Mouse (Mus musculus): ENCODE measurements around the gene Dock9.
"Not testable (repeated sequence)": the region's sequence is repeated elsewhere in the genome, so short reads cannot be mapped to it uniquely, and the experiment has no call there.

Dock9 gene

GRCm38 (mm10) chr14:121700013-121700412, 97.6 kb downstream of the Dock9 start:
- DNase-seq (ENCODE audit: low read depth) = no peak

GRCm38 (mm10) chr14:121698620-121698950, 99.1 kb downstream of the Dock9 start:
- no peak for DNase-seq (ENCODE audit: low read depth)

- DNase-seq (ENCODE audit: low read depth) = no peak
These were observed 99.7 kb downstream of the Dock9 start for GRCm38 (mm10) chr14:121697709-121698619.

GRCm38 (mm10) chr14:121697143-121697680, 100.4 kb downstream of the Dock9 start:
- no peak for DNase-seq (ENCODE audit: low read depth)

- no peak for DNase-seq (ENCODE audit: low read depth)
These were observed 101.1 kb downstream of the Dock9 start for GRCm38 (mm10) chr14:121696429-121697118.

- no peak for DNase-seq (ENCODE audit: low read depth)
These were observed 102.9 kb downstream of the Dock9 start for GRCm38 (mm10) chr14:121694706-121695105.

GRCm38 (mm10) chr14:121693991-121694594, 103.5 kb downstream of the Dock9 start:
- DNase-seq (ENCODE audit: low read depth) = no peak

- DNase-seq (ENCODE audit: low read depth) = not testable (repeated sequence)
These were observed 108.0 kb downstream of the Dock9 start for GRCm38 (mm10) chr14:121689649-121690048.

GRCm38 (mm10) chr14:121688175-121688574, 109.5 kb downstream of the Dock9 start:
- DNase-seq (ENCODE audit: low read depth) = no peak

GRCm38 (mm10) chr14:121687274-121687673, 110.4 kb downstream of the Dock9 start:
- DNase-seq (ENCODE audit: low read depth) = no peak

- DNase-seq (ENCODE audit: low read depth) = peak; percentile 26
These were observed 118.7 kb downstream of the Dock9 start for GRCm38 (mm10) chr14:121678913-121679312.

GRCm38 (mm10) chr14:121678445-121678844, 119.2 kb downstream of the Dock9 start:
- DNase-seq (ENCODE audit: low read depth) = no peak

- no peak for DNase-seq (ENCODE audit: low read depth)
These were observed 120.9 kb downstream of the Dock9 start for GRCm38 (mm10) chr14:121676596-121677330.

- no peak for DNase-seq (ENCODE audit: low read depth)
These were observed 121.5 kb downstream of the Dock9 start for GRCm38 (mm10) chr14:121676121-121676591.

GRCm38 (mm10) chr14:121675579-121675978, 122.1 kb downstream of the Dock9 start:
- no peak for DNase-seq (ENCODE audit: low read depth)

GRCm38 (mm10) chr14:121675146-121675545, 122.5 kb downstream of the Dock9 start:
- no peak for DNase-seq (ENCODE audit: low read depth)

- DNase-seq (ENCODE audit: low read depth) = no peak
These were observed 127.6 kb downstream of the Dock9 start for GRCm38 (mm10) chr14:121670016-121670415.

GRCm38 (mm10) chr14:121666641-121667274, 130.9 kb downstream of the Dock9 start:
- no peak for DNase-seq (ENCODE audit: low read depth)

- no peak for DNase-seq (ENCODE audit: low read depth)
These were observed 131.9 kb downstream of the Dock9 start for GRCm38 (mm10) chr14:121665693-121666273.

- no peak for DNase-seq (ENCODE audit: low read depth)
These were observed 133.7 kb downstream of the Dock9 start for GRCm38 (mm10) chr14:121663913-121664312.

GRCm38 (mm10) chr14:121660918-121661317, 136.7 kb downstream of the Dock9 start:
- no peak for DNase-seq (ENCODE audit: low read depth)

All from 416B (cell line).